Mouse (Mus musculus): ENCODE measurements around the gene Lingo3. TPM values are rescaled to one million over a fixed set of nuclear protein-coding genes. Genes with fewer than 3 reads are reported as not detected.

The Lingo3 gene
- polyA plus RNA-seq, 1 experiment from 2014 or later = not detected

DNA sequence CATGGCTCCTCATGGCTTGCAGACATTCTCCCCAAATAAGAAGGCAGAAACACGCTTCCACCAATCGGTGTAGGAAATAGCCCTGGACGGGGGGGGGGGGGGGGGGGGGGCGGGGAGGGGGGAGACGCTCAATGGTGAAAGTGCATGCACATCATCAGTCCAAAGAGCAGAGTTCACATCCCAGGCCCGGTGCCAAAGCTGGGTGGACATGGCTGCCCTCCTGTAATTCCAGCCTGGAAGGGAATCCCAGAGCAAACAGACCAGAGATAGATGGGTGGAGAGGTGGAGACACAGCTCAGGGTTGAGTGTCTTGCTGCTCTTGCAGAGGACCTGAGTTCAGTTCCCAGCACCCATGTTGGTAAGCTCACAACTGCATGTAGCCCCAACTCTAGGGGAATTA lies 27.2 kb upstream of the Lingo3 start:
- Histone ChIP-seq H3K9ac (ENCODE audit: low read depth, low read length) (no peak overlapping the region), H3K9me3 (replicated peaks; ENCODE audit: control insufficient read depth, low read length) (no peaks in the 10 kb centered on the region), H3K4me2 (ENCODE audit: low read depth, low read length) (no peak overlapping the region), H3K36me3 (ENCODE audit: control insufficient read depth, insufficient read depth) (peaks cover 21% of the 10 kb centered on the region), H3K4me3 (ENCODE audit: low read depth, low read length) (no peak overlapping the region), H3K27ac (ENCODE audit: low read length) (no peak overlapping the region), H3K27me3 (ENCODE audit: control insufficient read depth, insufficient read depth, low read depth, low read length) (peaks cover 3% of the 10 kb centered on the region; the same call in 1 of the 2 replicates), H3K4me1 (ENCODE audit: control insufficient read depth, low read depth, low read length) (peaks cover 2% of the 10 kb centered on the region)
- 69% methylated on average over 3 of the region's 6 CpGs for WGBS (ENCODE audit: insufficient replicate concordance)
- no peak for ATAC-seq (ENCODE audit: low read depth)

DNA sequence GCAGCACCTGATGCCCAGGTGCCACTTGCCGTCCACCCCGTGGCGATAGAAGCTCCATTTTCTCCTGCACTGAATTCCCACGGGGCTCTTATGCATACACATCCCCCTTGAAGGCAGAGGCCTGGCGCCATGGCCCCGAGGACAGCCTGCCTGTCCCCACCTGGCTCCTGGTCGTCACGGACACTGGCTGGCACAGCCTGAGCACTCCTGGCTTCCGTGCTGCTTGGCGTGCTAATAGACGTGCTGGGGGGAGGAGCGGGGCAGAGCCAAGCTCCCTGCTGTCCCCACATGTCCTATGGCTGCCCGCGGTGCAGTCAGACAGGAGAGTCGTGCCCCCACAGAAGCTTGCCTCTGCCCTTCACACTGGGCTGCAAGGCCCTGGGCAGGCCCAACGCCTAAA lies 20.6 kb upstream of the Lingo3 start:
- 90% methylated on average over 16 of the region's 16 CpGs for WGBS (ENCODE audit: insufficient replicate concordance)
- peaks cover 66% of the 10 kb centered on the region for H3K36me3 ChIP-seq (ENCODE audit: control insufficient read depth, insufficient read depth)
- no peak for ATAC-seq (ENCODE audit: low read depth)

GRCm38 (mm10) chr10:80862305-80862704 lies 18.5 kb upstream of the Lingo3 start:
- peak overlapping the region; percentile 27 for H3K4me2 ChIP-seq (ENCODE audit: low read depth, low read length)
- peak overlapping the region; percentile 12 for H3K9ac ChIP-seq (ENCODE audit: low read depth, low read length)
- H3K27me3 ChIP-seq (ENCODE audit: control insufficient read depth, insufficient read depth, low read depth, low read length) = no peaks in the 10 kb centered on the region
- peaks cover 56% of the 10 kb centered on the region for H3K4me1 ChIP-seq (ENCODE audit: control insufficient read depth, low read depth, low read length)
- peak overlapping the region; percentile 11; the same call in 1 of the 2 replicates for H3K4me3 ChIP-seq (ENCODE audit: low read depth, low read length)
- H3K9me3 ChIP-seq (replicated peaks; ENCODE audit: control insufficient read depth, low read length) = no peaks in the 10 kb centered on the region
- peak overlapping the region; percentile 77 for H3K27ac ChIP-seq (ENCODE audit: low read length)
- peaks cover 59% of the 10 kb centered on the region for H3K36me3 ChIP-seq (ENCODE audit: control insufficient read depth, insufficient read depth)
- ATAC-seq (ENCODE audit: low read depth) = 0 out of 2 replicates have a peak, but pooled peaks have one; percentile 14
- 60% methylated on average over 5 of the region's 5 CpGs for WGBS (ENCODE audit: insufficient replicate concordance)

More for the DNA sequence above, 20.6 kb upstream of the Lingo3 start:
- Histone ChIP-seq H3K4me2 (ENCODE audit: low read depth, low read length) (no peak overlapping the region), H3K27me3 (ENCODE audit: control insufficient read depth, insufficient read depth, low read depth, low read length) (no peaks in the 10 kb centered on the region), H3K27ac (ENCODE audit: low read length) (no peak overlapping the region), H3K9me3 (replicated peaks; ENCODE audit: control insufficient read depth, low read length) (no peaks in the 10 kb centered on the region), H3K4me1 (ENCODE audit: control insufficient read depth, low read depth, low read length) (peaks cover 39% of the 10 kb centered on the region), H3K9ac (ENCODE audit: low read depth, low read length) (no peak overlapping the region), H3K4me3 (ENCODE audit: low read depth, low read length) (no peak overlapping the region)

- peaks cover 22% of the 10 kb centered on the region for H3K36me3 ChIP-seq (ENCODE audit: control insufficient read depth, insufficient read depth)
- peaks cover 76% of the 10 kb centered on the region for H3K4me1 ChIP-seq (ENCODE audit: control insufficient read depth, low read depth, low read length)
- H3K4me3 ChIP-seq (ENCODE audit: low read depth, low read length) = peak overlapping the region; percentile 96
- peak overlapping the region; percentile 98 for H3K9ac ChIP-seq (ENCODE audit: low read depth, low read length)
- ATAC-seq (ENCODE audit: low read depth) = peak; percentile 85
- WGBS (ENCODE audit: insufficient replicate concordance) = 21% methylated on average over 7 of the region's 7 CpGs
- H3K27me3 ChIP-seq (ENCODE audit: control insufficient read depth, insufficient read depth, low read depth, low read length) = no peaks in the 10 kb centered on the region
- H3K9me3 ChIP-seq (replicated peaks; ENCODE audit: control insufficient read depth, low read length) = no peaks in the 10 kb centered on the region
- peak overlapping the region; percentile 96 for H3K4me2 ChIP-seq (ENCODE audit: low read depth, low read length)
- H3K27ac ChIP-seq (ENCODE audit: low read length) = peak overlapping the region; percentile 99
These were observed 14.6 kb upstream of the Lingo3 start for GRCm38 (mm10) chr10:80858350-80858935.

GRCm38 (mm10) chr10:80857848-80858247 lies 14.0 kb upstream of the Lingo3 start:
- peak overlapping the region; percentile 98 for H3K9ac ChIP-seq (ENCODE audit: low read depth, low read length)
- H3K4me2 ChIP-seq (ENCODE audit: low read depth, low read length) = peak overlapping the region; percentile 96
- H3K4me3 ChIP-seq (ENCODE audit: low read depth, low read length) = peak overlapping the region; percentile 96
- ATAC-seq (ENCODE audit: low read depth) = peak; percentile 73
- 28% methylated on average over 3 of the region's 3 CpGs for WGBS (ENCODE audit: insufficient replicate concordance)
- no peaks in the 10 kb centered on the region for H3K9me3 ChIP-seq (replicated peaks; ENCODE audit: control insufficient read depth, low read length)
- peak overlapping the region; percentile 99 for H3K27ac ChIP-seq (ENCODE audit: low read length)
- H3K4me1 ChIP-seq (ENCODE audit: control insufficient read depth, low read depth, low read length) = peaks cover 72% of the 10 kb centered on the region
- no peaks in the 10 kb centered on the region for H3K27me3 ChIP-seq (ENCODE audit: control insufficient read depth, insufficient read depth, low read depth, low read length)
- peaks cover 19% of the 10 kb centered on the region for H3K36me3 ChIP-seq (ENCODE audit: control insufficient read depth, insufficient read depth)

DNA sequence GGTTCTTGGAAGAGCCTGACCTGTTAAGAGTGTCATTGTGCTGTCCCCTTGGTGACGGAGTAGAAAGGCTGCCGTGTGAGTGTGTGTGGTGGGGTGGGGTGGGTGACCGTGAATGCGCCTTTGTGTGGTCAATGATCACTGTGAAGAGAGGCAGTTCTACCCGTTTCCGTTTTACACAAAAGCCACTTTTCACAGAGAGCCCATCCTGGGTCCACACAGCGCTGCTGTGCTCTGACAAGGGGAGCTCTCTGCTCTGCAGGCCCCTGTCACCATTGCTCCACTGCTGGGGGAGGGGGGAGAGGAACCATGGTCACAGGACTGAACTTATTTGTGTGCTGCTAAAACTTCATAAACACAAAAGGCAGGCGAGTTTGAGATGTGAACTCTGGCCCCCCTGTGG lies 13.5 kb upstream of the Lingo3 start:
- Histone ChIP-seq H3K4me1 (ENCODE audit: control insufficient read depth, low read depth, low read length) (peaks cover 67% of the 10 kb centered on the region), H3K4me3 (ENCODE audit: low read depth, low read length) (peak overlapping the region; percentile 96), H3K9me3 (replicated peaks; ENCODE audit: control insufficient read depth, low read length) (no peaks in the 10 kb centered on the region), H3K27ac (ENCODE audit: low read length) (peak overlapping the region; percentile 99), H3K9ac (ENCODE audit: low read depth, low read length) (peak overlapping the region; percentile 98), H3K27me3 (ENCODE audit: control insufficient read depth, insufficient read depth, low read depth, low read length) (no peaks in the 10 kb centered on the region), H3K36me3 (ENCODE audit: control insufficient read depth, insufficient read depth) (peaks cover 17% of the 10 kb centered on the region), H3K4me2 (ENCODE audit: low read depth, low read length) (peak overlapping the region; percentile 96)
- no peak for ATAC-seq (ENCODE audit: low read depth)
- WGBS (ENCODE audit: insufficient replicate concordance) = 38% methylated on average over 8 of the region's 8 CpGs

- peak overlapping the region; percentile 96 for H3K4me2 ChIP-seq (ENCODE audit: low read depth, low read length)
- peaks cover 62% of the 10 kb centered on the region for H3K4me1 ChIP-seq (ENCODE audit: control insufficient read depth, low read depth, low read length)
- H3K9me3 ChIP-seq (replicated peaks; ENCODE audit: control insufficient read depth, low read length) = no peaks in the 10 kb centered on the region
- peak; percentile 38 for ATAC-seq (ENCODE audit: low read depth)
- peak overlapping the region; percentile 99 for H3K27ac ChIP-seq (ENCODE audit: low read length)
- peak overlapping the region; percentile 98 for H3K9ac ChIP-seq (ENCODE audit: low read depth, low read length)
- peak overlapping the region; percentile 96 for H3K4me3 ChIP-seq (ENCODE audit: low read depth, low read length)
- H3K27me3 ChIP-seq (ENCODE audit: control insufficient read depth, insufficient read depth, low read depth, low read length) = no peaks in the 10 kb centered on the region
- 38% methylated on average over 5 of the region's 5 CpGs for WGBS (ENCODE audit: insufficient replicate concordance)
- H3K36me3 ChIP-seq (ENCODE audit: control insufficient read depth, insufficient read depth) = peaks cover 16% of the 10 kb centered on the region
These were observed 13.1 kb upstream of the Lingo3 start for GRCm38 (mm10) chr10:80856908-80857307.

GRCm38 (mm10) chr10:80856267-80856666 lies 12.4 kb upstream of the Lingo3 start:
- Histone ChIP-seq H3K4me2 (ENCODE audit: low read depth, low read length) (peak overlapping the region; percentile 96), H3K4me1 (ENCODE audit: control insufficient read depth, low read depth, low read length) (peaks cover 56% of the 10 kb centered on the region), H3K27ac (ENCODE audit: low read length) (peak overlapping the region; percentile 99), H3K4me3 (ENCODE audit: low read depth, low read length) (peak overlapping the region; percentile 96), H3K9ac (ENCODE audit: low read depth, low read length) (peak overlapping the region; percentile 98), H3K27me3 (ENCODE audit: control insufficient read depth, insufficient read depth, low read depth, low read length) (no peaks in the 10 kb centered on the region), H3K36me3 (ENCODE audit: control insufficient read depth, insufficient read depth) (peaks cover 16% of the 10 kb centered on the region), H3K9me3 (replicated peaks; ENCODE audit: control insufficient read depth, low read length) (no peaks in the 10 kb centered on the region)
- 32% methylated on average over 3 of the region's 3 CpGs for WGBS (ENCODE audit: insufficient replicate concordance)
- ATAC-seq (ENCODE audit: low read depth) = no peak

DNA sequence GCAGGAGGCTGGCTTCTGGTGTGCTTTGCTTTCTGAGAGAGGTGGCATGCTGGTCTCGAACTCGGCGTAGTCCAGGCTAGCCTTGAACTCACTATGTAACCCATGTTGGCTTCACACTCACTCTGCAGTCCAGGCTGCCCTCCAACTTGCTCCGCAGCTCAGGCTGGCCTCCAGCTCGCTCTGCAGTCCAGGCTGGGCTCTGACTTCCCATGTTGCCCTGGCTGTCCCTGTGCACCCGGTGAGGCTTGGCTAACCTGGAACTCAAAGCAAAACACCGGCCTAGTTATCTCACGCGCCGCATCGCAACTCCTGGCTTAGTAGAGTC lies 11.9 kb upstream of the Lingo3 start:
- H3K4me3 ChIP-seq (ENCODE audit: low read depth, low read length) = peak overlapping the region; percentile 96
- peak overlapping the region; percentile 98 for H3K9ac ChIP-seq (ENCODE audit: low read depth, low read length)
- peaks cover 17% of the 10 kb centered on the region for H3K36me3 ChIP-seq (ENCODE audit: control insufficient read depth, insufficient read depth)
- peak overlapping the region; percentile 96 for H3K4me2 ChIP-seq (ENCODE audit: low read depth, low read length)
- H3K4me1 ChIP-seq (ENCODE audit: control insufficient read depth, low read depth, low read length) = peaks cover 50% of the 10 kb centered on the region
- H3K27ac ChIP-seq (ENCODE audit: low read length) = peak overlapping the region; percentile 99
- no peaks in the 10 kb centered on the region for H3K27me3 ChIP-seq (ENCODE audit: control insufficient read depth, insufficient read depth, low read depth, low read length)
- no peaks in the 10 kb centered on the region for H3K9me3 ChIP-seq (replicated peaks; ENCODE audit: control insufficient read depth, low read length)
- 8% methylated on average over 11 of the region's 11 CpGs for WGBS (ENCODE audit: insufficient replicate concordance)
- ATAC-seq (ENCODE audit: low read depth) = no peak

All from liver, embryonic 16.5 days (tissue).